Mouse (Mus musculus): ENCODE measurements around the gene Zfp110.
"Not testable (repeated sequence)": the region's sequence is repeated elsewhere in the genome, so short reads cannot be mapped to it uniquely, and the experiment has no call there.

The Zfp110 gene

GRCm38 (mm10) chr7:12834162-12835120 lies at the start of gene Zfp110:
TSS of gene Zfp110 (plus strand) at chr7:12834761.
- peak; percentile 97 for DNase-seq (ENCODE audit: low read depth, low spot score)

GRCm38 (mm10) chr7:12787333-12787732 lies 47.2 kb upstream of the Zfp110 start:
- no peak for DNase-seq (ENCODE audit: low read depth, low spot score)

- DNase-seq (ENCODE audit: low read depth, low spot score): no peak
Measured at GRCm38 (mm10) chr7:12788025-12788424, 46.5 kb upstream of the Zfp110 start.

GRCm38 (mm10) chr7:12792624-12793023 lies 41.9 kb upstream of the Zfp110 start:
- not testable (repeated sequence) for DNase-seq (ENCODE audit: low read depth, low spot score)

- peak; percentile 66 for DNase-seq (ENCODE audit: low read depth, low spot score)
Measured at GRCm38 (mm10) chr7:12797971-12798370, 36.6 kb upstream of the Zfp110 start.

GRCm38 (mm10) chr7:12799554-12799953 lies 35.0 kb upstream of the Zfp110 start:
- no peak for DNase-seq (ENCODE audit: low read depth, low spot score)

- peak; percentile 94 for DNase-seq (ENCODE audit: low read depth, low spot score)
Measured at GRCm38 (mm10) chr7:12802866-12803726, 31.5 kb upstream of the Zfp110 start, which contains the start of gene Zscan18. TSS of gene Zscan18 (minus strand) at chr7:12803635.

GRCm38 (mm10) chr7:12803727-12804071 lies 30.9 kb upstream of the Zfp110 start:
- no peak for DNase-seq (ENCODE audit: low read depth, low spot score)

GRCm38 (mm10) chr7:12815566-12815965 lies 19.0 kb upstream of the Zfp110 start:
- peak; percentile 45 for DNase-seq (ENCODE audit: low read depth, low spot score)

GRCm38 (mm10) chr7:12818521-12819295 lies 15.9 kb upstream of the Zfp110 start, which contains the start of gene Zfp329:
TSS of gene Zfp329 (minus strand) at chr7:12818858.
- peak; percentile 94 for DNase-seq (ENCODE audit: low read depth, low spot score)

GRCm38 (mm10) chr7:12835193-12835671 lies 671 bp downstream of the Zfp110 start:
- no peak for DNase-seq (ENCODE audit: low read depth, low spot score)

- no peak for DNase-seq (ENCODE audit: low read depth, low spot score)
Measured at GRCm38 (mm10) chr7:12835779-12836178, 1.2 kb downstream of the Zfp110 start.

- DNase-seq (ENCODE audit: low read depth, low spot score): peak; percentile 71
Measured at GRCm38 (mm10) chr7:12874301-12874700, 39.7 kb downstream of the Zfp110 start.

- DNase-seq (ENCODE audit: low read depth, low spot score): no peak
Measured at GRCm38 (mm10) chr7:12880036-12880435, 45.5 kb downstream of the Zfp110 start.

- DNase-seq (ENCODE audit: low read depth, low spot score): not testable (repeated sequence)
Measured at GRCm38 (mm10) chr7:12880497-12880896, 45.9 kb downstream of the Zfp110 start.

GRCm38 (mm10) chr7:12880911-12881660 lies 46.5 kb downstream of the Zfp110 start, which contains the start of gene Zfp128:
TSS of gene Zfp128 (plus strand) at chr7:12881177.
- DNase-seq (ENCODE audit: low read depth, low spot score): peak; percentile 96

- no peak for DNase-seq (ENCODE audit: low read depth, low spot score)
Measured at GRCm38 (mm10) chr7:12886563-12887266, 52.2 kb downstream of the Zfp110 start.

GRCm38 (mm10) chr7:12887585-12887984 lies 53.0 kb downstream of the Zfp110 start:
- no peak for DNase-seq (ENCODE audit: low read depth, low spot score)

GRCm38 (mm10) chr7:12890928-12891327 lies 56.4 kb downstream of the Zfp110 start:
- no peak for DNase-seq (ENCODE audit: low read depth, low spot score)

GRCm38 (mm10) chr7:12891334-12891733 lies 56.8 kb downstream of the Zfp110 start:
- DNase-seq (ENCODE audit: low read depth, low spot score): no peak

All from R1 (cell line).